Comparison of ENCODE assay signal across 28 mouse cellular contexts in the genomic region with DNA sequence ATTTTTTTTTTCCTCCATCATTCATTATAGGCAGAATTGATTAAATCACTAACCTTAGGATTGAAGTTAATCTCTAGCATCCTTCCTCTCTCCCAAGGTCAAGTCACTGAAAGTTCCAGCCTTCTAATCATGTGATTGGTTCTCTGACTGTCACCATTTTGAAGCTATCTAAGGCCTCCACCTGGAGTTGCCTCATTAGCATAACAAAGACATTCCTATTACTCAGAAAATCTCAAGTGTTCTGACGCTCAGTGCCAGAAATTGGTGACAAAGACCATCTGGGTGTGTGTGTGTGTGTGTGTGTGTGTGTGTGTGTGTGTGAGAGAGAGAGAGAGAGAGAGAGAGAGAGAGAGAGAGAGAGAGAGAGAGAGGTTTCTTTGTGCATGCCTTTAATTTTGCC.
DNase-seq lines count a peak whose midpoint lies in the region; ATAC-seq and TF ChIP-seq lines count a peak whose summit lies in the region.
"Had no signal": no experiment of that assay in that cellular context is flagged by ENCODE, and none has a peak within 500 bp of the region (broad histone marks: within the 10 kb centered on the region; RNA-seq: fewer than 3 reads in every experiment).

No protein-coding gene starts in this region.

- TF ChIP-seq POLR2A in brain, embryonic 14.5 days (IDR thresholded peaks at IDR 0.05; ENCODE audit: borderline replicate concordance, extremely low read depth, insufficient read depth, insufficient read length, poor library complexity, severe bottlenecking) = no peak

- H3K27ac ChIP-seq in forebrain, embryonic 13.5 days = no peak overlapping the region
- no peak overlapping the region for H3K27ac ChIP-seq in forebrain, embryonic 10.5 days
- H3K27ac ChIP-seq in midbrain, embryonic 15.5 days = no peak overlapping the region
- no peak overlapping the region for H3K27ac ChIP-seq in midbrain, embryonic 16.5 days (ENCODE audit: low read length)
- no peak overlapping the region for H3K27ac ChIP-seq in hindbrain, embryonic 13.5 days
- H3K27ac ChIP-seq: embryonic facial prominence, embryonic 10.5 days; embryonic facial prominence, embryonic 13.5 days; heart, adult 2 months; heart, embryonic 10.5 days; heart, embryonic 13.5 days; hindbrain, embryonic 15.5 days had no signal

- H3K27me3 ChIP-seq in forebrain, embryonic 13.5 days = no peaks in the 10 kb centered on the region
- no peaks in the 10 kb centered on the region for H3K27me3 ChIP-seq in forebrain, embryonic 10.5 days (ENCODE audit: poor library complexity, severe bottlenecking)
- H3K27me3 ChIP-seq in midbrain, embryonic 15.5 days (replicated peaks) = no peaks in the 10 kb centered on the region
- no peaks in the 10 kb centered on the region for H3K27me3 ChIP-seq in midbrain, embryonic 16.5 days (ENCODE audit: control insufficient read depth, insufficient read depth, low read depth, low read length)
- no peaks in the 10 kb centered on the region for H3K27me3 ChIP-seq in hindbrain, embryonic 13.5 days
- H3K27me3 ChIP-seq: embryonic facial prominence, embryonic 13.5 days; heart, embryonic 13.5 days; hindbrain, embryonic 15.5 days had no signal

- no peak for DNase-seq in forebrain, embryonic 10.5 days (ENCODE audit: extremely low spot score, low spot score)
- DNase-seq in Muller cell, postnatal 12 days (ENCODE audit: inconsistent ontology term) = peak; percentile 61
- DNase-seq in brain, embryonic 14.5 days (ENCODE audit: low read depth) = peak; percentile 72
- no peak for DNase-seq in adrenal gland, adult (ENCODE audit: inconsistent age in 2 of 2, low spot score in 1 of 2)
- DNase-seq: adrenal gland, adult 8-10 months; adrenal gland, postnatal 36 days; cerebellum, adult 11 months; cerebellum, adult 2 months; cerebellum, adult 9-11 months; cerebellum, postnatal 25 days; embryo, embryonic 11 days; gastrocnemius, postnatal 10 days; gastrocnemius, postnatal 36 days; heart, adult 2 months; heart, postnatal 14 days; heart, postnatal 4 days had no signal

- no peak overlapping the region for H3K9ac ChIP-seq in forebrain, embryonic 13.5 days
- H3K9ac ChIP-seq in midbrain, embryonic 15.5 days = no peak overlapping the region
- H3K9ac ChIP-seq in midbrain, embryonic 16.5 days (ENCODE audit: low read depth, low read length) = no peak overlapping the region
- H3K9ac ChIP-seq in hindbrain, embryonic 13.5 days = no peak overlapping the region
- H3K9ac ChIP-seq: embryonic facial prominence, embryonic 13.5 days; heart, embryonic 13.5 days; hindbrain, embryonic 15.5 days had no signal

- 0% methylated on average over 1 of the region's 1 CpGs for WGBS in forebrain, embryonic 13.5 days
- 10% methylated on average over 1 of the region's 1 CpGs for WGBS in forebrain, embryonic 10.5 days
- WGBS in midbrain, embryonic 15.5 days = 7% methylated on average over 1 of the region's 1 CpGs
- WGBS in midbrain, embryonic 16.5 days = 4% methylated on average over 1 of the region's 1 CpGs
- WGBS in hindbrain, embryonic 13.5 days = 6% methylated on average over 1 of the region's 1 CpGs

- no peaks in the 10 kb centered on the region for H3K9me3 ChIP-seq in forebrain, embryonic 13.5 days (replicated peaks)
- H3K9me3 ChIP-seq in forebrain, embryonic 10.5 days = no peaks in the 10 kb centered on the region
- no peaks in the 10 kb centered on the region for H3K9me3 ChIP-seq in midbrain, embryonic 15.5 days
- no peaks in the 10 kb centered on the region for H3K9me3 ChIP-seq in midbrain, embryonic 16.5 days (replicated peaks; ENCODE audit: control insufficient read depth, low read length, poor library complexity, severe bottlenecking)
- no peaks in the 10 kb centered on the region for H3K9me3 ChIP-seq in hindbrain, embryonic 13.5 days
- H3K9me3 ChIP-seq: embryonic facial prominence, embryonic 10.5 days; embryonic facial prominence, embryonic 13.5 days; heart, embryonic 10.5 days; heart, embryonic 13.5 days; hindbrain, embryonic 15.5 days had no signal

- TF ChIP-seq CTCF in brain, embryonic 14.5 days (IDR thresholded peaks at IDR 0.05; ENCODE audit: borderline replicate concordance, extremely low read depth, insufficient read depth, insufficient read length) = no peak

- H3K36me3 ChIP-seq in forebrain, embryonic 13.5 days (ENCODE audit: poor library complexity, severe bottlenecking) = no peaks in the 10 kb centered on the region
- no peaks in the 10 kb centered on the region for H3K36me3 ChIP-seq in forebrain, embryonic 10.5 days (replicated peaks)
- H3K36me3 ChIP-seq in midbrain, embryonic 15.5 days (replicated peaks) = no peaks in the 10 kb centered on the region
- H3K36me3 ChIP-seq in midbrain, embryonic 16.5 days (ENCODE audit: control insufficient read depth, insufficient read depth, low read length) = no peaks in the 10 kb centered on the region
- no peaks in the 10 kb centered on the region for H3K36me3 ChIP-seq in hindbrain, embryonic 13.5 days
- H3K36me3 ChIP-seq: embryonic facial prominence, embryonic 10.5 days; embryonic facial prominence, embryonic 13.5 days; heart, embryonic 10.5 days; heart, embryonic 13.5 days; hindbrain, embryonic 15.5 days had no signal

- no peak overlapping the region for H3K4me3 ChIP-seq in forebrain, embryonic 13.5 days
- no peak overlapping the region for H3K4me3 ChIP-seq in forebrain, embryonic 10.5 days
- H3K4me3 ChIP-seq in midbrain, embryonic 15.5 days = no peak overlapping the region
- no peak overlapping the region for H3K4me3 ChIP-seq in midbrain, embryonic 16.5 days (ENCODE audit: low read depth, low read length)
- H3K4me3 ChIP-seq in hindbrain, embryonic 13.5 days = no peak overlapping the region
- H3K4me3 ChIP-seq: embryonic facial prominence, embryonic 10.5 days; embryonic facial prominence, embryonic 13.5 days; erythroblast, embryonic 14.5 days; heart, adult 2 months; heart, embryonic 10.5 days; heart, embryonic 13.5 days; hindbrain, embryonic 15.5 days had no signal

- H3K4me1 ChIP-seq in forebrain, embryonic 13.5 days = peaks cover 9% of the 10 kb centered on the region; the same call in 1 of the 2 replicates
- peaks cover 5% of the 10 kb centered on the region for H3K4me1 ChIP-seq in forebrain, embryonic 10.5 days
- H3K4me1 ChIP-seq in midbrain, embryonic 15.5 days = no peaks in the 10 kb centered on the region
- peaks cover 2% of the 10 kb centered on the region; the same call in 1 of the 2 replicates for H3K4me1 ChIP-seq in midbrain, embryonic 16.5 days (ENCODE audit: control insufficient read depth, insufficient read depth, low read length)
- H3K4me1 ChIP-seq in hindbrain, embryonic 13.5 days (replicated peaks) = no peaks in the 10 kb centered on the region
- H3K4me1 ChIP-seq: embryonic facial prominence, embryonic 10.5 days; embryonic facial prominence, embryonic 13.5 days; heart, embryonic 10.5 days; hindbrain, embryonic 15.5 days had no signal

- ATAC-seq in forebrain, embryonic 13.5 days = peak; percentile 36; the same call in 1 of the 2 replicates
- ATAC-seq in midbrain, embryonic 15.5 days (replicated peaks) = 0 out of 2 replicates have a peak, but pooled peaks have one; percentile 52
- no peak for ATAC-seq in midbrain, embryonic 16.5 days
- ATAC-seq in hindbrain, embryonic 13.5 days (ENCODE audit: low FRiP score) = no peak
- ATAC-seq: forebrain, embryonic 16.5 days; intestine, postnatal 0 days had no signal

- H3K4me2 ChIP-seq in forebrain, embryonic 13.5 days = no peak overlapping the region
- no peak overlapping the region for H3K4me2 ChIP-seq in midbrain, embryonic 15.5 days
- H3K4me2 ChIP-seq in midbrain, embryonic 16.5 days (ENCODE audit: low read length) = no peak overlapping the region
- H3K4me2 ChIP-seq in hindbrain, embryonic 13.5 days = no peak overlapping the region
- H3K4me2 ChIP-seq: embryonic facial prominence, embryonic 13.5 days; heart, embryonic 13.5 days; hindbrain, embryonic 15.5 days had no signal

Comparison
In these comparisons a context has a peak if more than half of its experiments do, and no peak if none do; other contexts are left out.
1. ATAC-seq: peak in forebrain, embryonic 13.5 days (single experiment) and midbrain, embryonic 15.5 days (single experiment); none in midbrain, embryonic 16.5 days (single experiment) and hindbrain, embryonic 13.5 days (single experiment).
2. DNase-seq: peak in Muller cell, postnatal 12 days (single experiment) and brain, embryonic 14.5 days (single experiment); none in forebrain, embryonic 10.5 days (single experiment) and adrenal gland, adult (0 of 2).